Mouse (Mus musculus): ENCODE results near the gene Chn2. TPM values are rescaled to one million over a fixed set of nuclear protein-coding genes. Genes with fewer than 3 reads are reported as not detected.

Chn2 gene
- total and polyA plus RNA-seq, 3 experiments = not detected

- H3K4me3 ChIP-seq (ENCODE audit: control insufficient read depth in 1 of 2, insufficient read depth in 1 of 2, low read depth in 2 of 2, low read length in 2 of 2) = no peak overlapping the region
- H3K27ac ChIP-seq (ENCODE audit: control insufficient read depth, low read depth, low read length) = no peak overlapping the region
- no peaks in the 10 kb centered on the region for H3K79me2 ChIP-seq (ENCODE audit: control insufficient read depth, insufficient read depth, low read length, poor library complexity)
- H3K9me3 ChIP-seq (replicated peaks; ENCODE audit: insufficient read depth, low read length) = no peaks in the 10 kb centered on the region
- H3K36me3 ChIP-seq (ENCODE audit: control insufficient read depth in 1 of 2, insufficient read depth in 2 of 2, low read length in 2 of 2) = no peaks in the 10 kb centered on the region
- no peaks in the 10 kb centered on the region for H3K27me3 ChIP-seq (ENCODE audit: control insufficient read depth in 1 of 2, insufficient read depth in 2 of 2, low read length in 2 of 2)
- no peak for TF ChIP-seq CHD2 (IDR thresholded peaks at IDR 0.05; ENCODE audit: low read length)
- no peak for TF ChIP-seq ZC3H11A (IDR thresholded peaks at IDR 0.05; ENCODE audit: low read depth, low read length)
- TF ChIP-seq RCOR1 (IDR thresholded peaks at IDR 0.05; ENCODE audit: low read depth, low read length) = no peak
- no peak for TF ChIP-seq JUND (IDR thresholded peaks at IDR 0.05; ENCODE audit: low read depth, low read length)
- no peak for TF ChIP-seq TBP (IDR thresholded peaks at IDR 0.05; ENCODE audit: low read depth, low read length)
- TF ChIP-seq NRF1 (IDR thresholded peaks at IDR 0.05; ENCODE audit: insufficient read depth, low read depth, low read length, poor library complexity, severe bottlenecking) = no peak
- no peak for TF ChIP-seq CHD1 (IDR thresholded peaks at IDR 0.05; ENCODE audit: low read depth, low read length)
- TF ChIP-seq MAZ (IDR thresholded peaks at IDR 0.05; ENCODE audit: low read depth, low read length) = no peak
- no peak for TF ChIP-seq GABPA (IDR thresholded peaks at IDR 0.05; ENCODE audit: low read depth, low read length)
- no peaks in the 10 kb centered on the region for H3K4me1 ChIP-seq (ENCODE audit: control insufficient read depth in 1 of 2, insufficient read depth in 2 of 2, low read length in 2 of 2)
- H3K9ac ChIP-seq (ENCODE audit: control insufficient read depth, low read depth, low read length, poor library complexity, severe bottlenecking) = no peak overlapping the region
- DNase-seq (ENCODE audit: low read depth, low spot score) = no peak
These were observed 247.5 kb downstream of the Chn2 start for GRCm38 (mm10) chr6:54286813-54287212.

DNA sequence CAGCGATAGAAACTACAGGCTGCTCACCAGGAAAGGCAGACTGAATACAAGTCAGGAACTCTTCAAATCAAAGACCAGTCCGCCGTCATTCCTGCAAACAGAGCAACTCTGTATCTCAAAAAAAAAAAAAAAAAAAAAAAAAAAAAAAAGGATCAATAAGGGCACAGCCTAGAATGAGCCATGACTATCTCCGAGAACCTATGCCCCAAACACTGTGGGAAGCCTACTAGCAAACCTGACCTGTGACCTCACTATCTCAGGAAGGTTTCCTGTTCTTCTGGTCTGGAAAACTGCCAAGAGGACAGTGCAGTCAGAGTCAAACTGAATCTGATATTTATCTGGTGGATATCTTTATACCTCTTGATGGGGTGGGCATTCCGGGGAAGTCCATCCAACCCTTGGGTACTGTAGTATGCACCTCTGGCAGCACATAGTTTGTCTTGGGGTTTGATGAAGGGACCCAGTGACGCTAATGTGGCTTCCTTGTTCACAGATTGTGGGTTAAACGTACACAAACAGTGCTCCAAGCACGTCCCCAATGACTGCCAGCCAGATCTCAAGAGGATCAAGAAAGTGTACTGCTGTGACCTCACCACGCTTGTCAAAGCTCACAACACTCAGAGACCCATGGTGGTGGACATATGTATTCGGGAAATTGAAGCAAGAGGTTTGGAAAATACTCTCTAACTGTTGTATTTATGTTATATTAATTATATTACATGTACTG, 250.6 kb downstream of the Chn2 start:
- no peaks in the 10 kb centered on the region for H3K4me1 ChIP-seq (ENCODE audit: control insufficient read depth in 1 of 2, insufficient read depth in 2 of 2, low read length in 2 of 2)
- H3K27ac ChIP-seq (ENCODE audit: control insufficient read depth, low read depth, low read length) = no peak overlapping the region
- TF ChIP-seq JUND (IDR thresholded peaks at IDR 0.05; ENCODE audit: low read depth, low read length) (no peak), MYC (IDR thresholded peaks at IDR 0.05; ENCODE audit: low read depth, low read length) (no peak), POLR2AphosphoS5 (IDR thresholded peaks at IDR 0.05; ENCODE audit: borderline replicate concordance, low read depth, low read length) (no peak), UBTF (IDR thresholded peaks at IDR 0.05; ENCODE audit: borderline replicate concordance, insufficient read depth, low read depth, low read length) (no peak), ZC3H11A (IDR thresholded peaks at IDR 0.05; ENCODE audit: low read depth, low read length) (no peak), SMC3 (IDR thresholded peaks at IDR 0.05; ENCODE audit: low read depth, low read length) (no peak), SIN3A (IDR thresholded peaks at IDR 0.05; ENCODE audit: low read length) (no peak), NELFE (IDR thresholded peaks at IDR 0.05; ENCODE audit: low read depth, low read length) (no peak), MYB (IDR thresholded peaks at IDR 0.05; ENCODE audit: low read depth, low read length) (no peak), BHLHE40 (IDR thresholded peaks at IDR 0.05; ENCODE audit: borderline replicate concordance, low read depth, low read length) (no peak), ETS1 (IDR thresholded peaks at IDR 0.05; ENCODE audit: low read depth, low read length) (no peak), CTCF (IDR thresholded peaks at IDR 0.05 in 2 of 3, conservative IDR thresholded peaks at IDR 0.05 in 1 of 3; ENCODE audit: control insufficient read depth in 1 of 3, insufficient read depth in 1 of 3, low read depth in 2 of 3, low read length in 3 of 3, poor library complexity in 1 of 3, severe bottlenecking in 1 of 3) (no peak), ELF1 (IDR thresholded peaks at IDR 0.05; ENCODE audit: low read depth, low read length) (no peak)

More for the DNA sequence above, 250.6 kb downstream of the Chn2 start:
- H3K9ac ChIP-seq (ENCODE audit: control insufficient read depth, low read depth, low read length, poor library complexity, severe bottlenecking) = no peak overlapping the region
- H3K36me3 ChIP-seq (ENCODE audit: control insufficient read depth in 1 of 2, insufficient read depth in 2 of 2, low read length in 2 of 2) = no peaks in the 10 kb centered on the region
- H3K27me3 ChIP-seq (ENCODE audit: control insufficient read depth in 1 of 2, insufficient read depth in 2 of 2, low read length in 2 of 2) = no peaks in the 10 kb centered on the region
- no peaks in the 10 kb centered on the region for H3K9me3 ChIP-seq (replicated peaks; ENCODE audit: insufficient read depth, low read length)
- no peak for DNase-seq (ENCODE audit: low read depth, low spot score)
- H3K4me3 ChIP-seq (ENCODE audit: control insufficient read depth in 1 of 2, insufficient read depth in 1 of 2, low read depth in 2 of 2, low read length in 2 of 2) = no peak overlapping the region
- H3K79me2 ChIP-seq (ENCODE audit: control insufficient read depth, insufficient read depth, low read length, poor library complexity) = no peaks in the 10 kb centered on the region
